Mouse (Mus musculus) hindbrain, postnatal 0 days (tissue): Measurements from ENCODE around the gene Cbln3. TPM values are rescaled to one million over a fixed set of nuclear protein-coding genes. Genes with fewer than 3 reads are reported as not detected.

ENCODE experiments used
- ATAC-seq: fragments of 200-750 bp; cut with Nextera tagmentation; 2 replicates; pipeline ENCODE4 v1.8.0; 2017; ENCODE audit warnings: mild to moderate bottlenecking, moderate TSS enrichment, moderate library complexity
- DNase-seq: peaks from one replicate; pipeline ENCODE4 v3.0.0-alpha.2; 2015; ENCODE audit warnings: low spot score
- H3K27ac ChIP-seq: fragments of 300-500 bp; sonication (generic); 2 replicates; pipeline ENCODE4 v1.5.1; 2014; ENCODE audit warnings: mild to moderate bottlenecking
- H3K27me3 ChIP-seq: fragments of 300-500 bp; sonication (generic); 2 replicates; pipeline ENCODE4 v1.6.1; 2014; ENCODE audit warnings: low read length, mixed read lengths; ENCODE audit not compliant: insufficient read depth
- H3K36me3 ChIP-seq: fragments of 300-500 bp; sonication (generic); 2 replicates; pipeline ENCODE4 v1.6.1; 2014; ENCODE audit warnings: low read length, mixed read lengths; ENCODE audit not compliant: insufficient read depth
- H3K4me1 ChIP-seq: fragments of 300-500 bp; sonication (generic); 2 replicates; pipeline ENCODE4 v1.6.1; 2014; ENCODE audit warnings: antibody characterized with exemption, low read length, mixed read lengths; ENCODE audit not compliant: insufficient read depth
- H3K4me2 ChIP-seq: fragments of 300-500 bp; sonication (generic); 2 replicates; pipeline ENCODE4 v1.6.1; 2014; ENCODE audit warnings: low read depth, mild to moderate bottlenecking, low read length, moderate library complexity, mixed read lengths
- H3K4me3 ChIP-seq: fragments of 300-500 bp; sonication (generic); 2 replicates; pipeline ENCODE4 v1.5.1; 2014; ENCODE audit warnings: low read length
- H3K9ac ChIP-seq: fragments of 300-500 bp; sonication (generic); replicated peaks from 2 replicates; pipeline ENCODE4 v1.6.1; 2014; ENCODE audit warnings: mild to moderate bottlenecking, low read length, moderate library complexity, mixed read lengths
- H3K9me3 ChIP-seq: fragments of 300-500 bp; sonication (generic); 2 replicates; pipeline ENCODE4 v1.6.1; 2016; ENCODE audit warnings: low read length, mixed read lengths
- CTCF ChIP-seq: IDR thresholded peaks from 2 replicates; pipeline ENCODE4 v1.5.1; 2016; ENCODE audit warnings: antibody characterized with exemption, control low read depth, low read depth
- WGBS: fragments of 180-500 bp; shearing (Covaris S2); extraction: QIAGEN DNeasy Blood & Tissue Kit; methylation state at CpG from one replicate; pipeline ENCODE4 v1.1.7; 2014; 5-methylcytosine and 5-hydroxymethylcytosine counted together
- polyA plus RNA-seq: library from polyadenylated mRNA; unstranded; fragments of >200 nt; fragmentation: Nextera tagmentation; extraction: Ambion mirVana; gene quantifications from 2 replicates; pipeline ENCODE4 v1.2.1, GENCODE M21; 2015
- total RNA-seq: library from RNA; depleted of rRNA; stranded (reverse); fragments of >200 nt; gene quantifications from 2 replicates; pipeline ENCODE4 v1.2.3, GENCODE M21; 2014; rRNA removed

Cbln3 gene
- total and polyA plus RNA-seq, 2 experiments from 2014 or later, result 0.68 to 2.1 TPM

DNA sequence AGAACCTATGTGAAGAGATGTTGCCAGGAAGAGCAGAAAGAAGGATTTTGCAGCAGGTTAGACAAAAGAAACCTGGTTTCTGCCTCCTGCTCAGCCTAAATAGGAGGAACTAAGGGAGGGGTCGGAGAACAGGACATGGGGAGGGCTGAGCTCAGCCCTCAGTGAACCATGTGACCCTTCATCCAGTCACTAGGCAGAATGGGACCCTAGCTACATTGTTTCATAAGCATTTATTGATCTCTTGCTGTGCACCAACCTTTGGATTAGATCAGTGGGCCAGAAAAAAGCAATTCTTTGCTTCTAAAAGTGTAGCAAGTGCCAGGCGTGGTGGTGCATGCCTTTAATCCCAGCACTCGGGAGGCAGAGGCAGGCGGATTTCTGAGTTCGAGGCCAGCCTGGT is 45.9 kb downstream of the Cbln3 start:
- Histone ChIP-seq H3K4me1 (no peaks in the 10 kb centered on the region), H3K27me3 (no peaks in the 10 kb centered on the region), H3K9me3 (no peaks in the 10 kb centered on the region), H3K36me3 (no peaks in the 10 kb centered on the region), H3K4me2 (no peak overlapping the region), H3K4me3 (no peak overlapping the region), H3K27ac (no peak overlapping the region), H3K9ac (no peak overlapping the region)
- WGBS, result 87% methylated on average over 4 of the region's 5 CpGs
- DNase-seq (no peak), ATAC-seq (no peak)
- TF ChIP-seq CTCF, result no peak

- TF ChIP-seq CTCF, result no peak
- no peak overlapping the region for H3K4me2 ChIP-seq
- no peaks in the 10 kb centered on the region for H3K4me1 ChIP-seq
- 70% methylated on average over 5 of the region's 5 CpGs for WGBS
- ATAC-seq (no peak), DNase-seq (no peak)
- H3K9me3 ChIP-seq, result no peaks in the 10 kb centered on the region
- no peaks in the 10 kb centered on the region for H3K27me3 ChIP-seq
- H3K4me3 ChIP-seq, result no peak overlapping the region
- H3K27ac ChIP-seq, result no peak overlapping the region
- H3K9ac ChIP-seq, result no peak overlapping the region
- no peaks in the 10 kb centered on the region for H3K36me3 ChIP-seq
These were observed 49.2 kb downstream of the Cbln3 start for GRCm38 (mm10) chr14:55834808-55835533.

DNA sequence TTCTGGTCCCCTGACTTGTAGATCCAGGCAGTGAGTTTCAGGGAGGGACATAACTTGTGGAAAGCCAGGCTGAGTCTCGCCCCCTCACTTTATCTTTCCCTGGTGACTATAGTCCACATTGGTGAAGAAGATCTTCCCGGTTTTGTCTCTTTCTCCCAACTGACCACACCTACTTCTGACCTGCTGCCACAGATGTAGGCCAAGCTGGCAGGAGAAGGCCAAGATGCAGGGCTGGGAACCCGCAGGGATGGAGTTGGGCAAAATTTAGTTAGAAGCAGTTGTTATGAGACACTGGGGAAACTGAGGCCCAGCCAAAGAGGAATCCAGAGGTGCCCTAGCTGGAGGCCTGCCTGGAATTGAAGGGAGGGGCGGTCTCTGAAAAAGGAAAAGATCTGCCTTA is 51.1 kb downstream of the Cbln3 start:
- no peak overlapping the region for H3K4me3 ChIP-seq
- H3K27ac ChIP-seq, result no peak overlapping the region
- H3K4me2 ChIP-seq, result no peak overlapping the region
- WGBS, result 86% methylated on average over 4 of the region's 4 CpGs
- no peak for ATAC-seq
- H3K27me3 ChIP-seq, result no peaks in the 10 kb centered on the region
- H3K9me3 ChIP-seq, result no peaks in the 10 kb centered on the region
- H3K4me1 ChIP-seq, result no peaks in the 10 kb centered on the region
- H3K9ac ChIP-seq, result no peak overlapping the region
- H3K36me3 ChIP-seq, result no peaks in the 10 kb centered on the region
- no peak for DNase-seq
- TF ChIP-seq CTCF, result no peak

DNA sequence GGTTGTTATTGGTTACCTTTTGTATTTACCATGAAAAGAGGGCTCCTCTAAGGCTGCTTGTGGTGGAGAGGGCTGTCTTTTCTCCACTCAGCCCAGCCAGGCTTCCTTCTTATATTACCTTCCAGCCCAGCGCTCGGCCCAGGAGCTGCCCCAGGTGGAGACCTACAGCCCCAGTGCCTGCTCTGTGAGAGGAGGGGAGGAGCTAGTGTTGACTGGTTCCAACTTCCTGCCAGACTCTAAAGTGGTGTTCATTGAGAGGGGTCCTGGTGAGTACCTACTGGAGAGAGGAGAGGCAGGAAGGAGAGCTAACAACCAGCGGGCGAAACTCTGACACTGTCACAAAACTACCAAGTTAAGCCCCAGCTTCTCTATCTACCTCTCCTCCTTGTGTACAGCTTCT is 53.9 kb downstream of the Cbln3 start:
- no peak overlapping the region for H3K4me2 ChIP-seq
- H3K4me3 ChIP-seq, result no peak overlapping the region
- H3K27me3 ChIP-seq, result no peaks in the 10 kb centered on the region
- no peak overlapping the region for H3K9ac ChIP-seq
- no peak overlapping the region for H3K27ac ChIP-seq
- ATAC-seq (no peak), DNase-seq (no peak)
- peaks cover 4% of the 10 kb centered on the region for H3K4me1 ChIP-seq
- TF ChIP-seq CTCF, result no peak
- 91% methylated on average over 4 of the region's 4 CpGs for WGBS
- H3K9me3 ChIP-seq, result no peaks in the 10 kb centered on the region
- no peaks in the 10 kb centered on the region for H3K36me3 ChIP-seq

DNA sequence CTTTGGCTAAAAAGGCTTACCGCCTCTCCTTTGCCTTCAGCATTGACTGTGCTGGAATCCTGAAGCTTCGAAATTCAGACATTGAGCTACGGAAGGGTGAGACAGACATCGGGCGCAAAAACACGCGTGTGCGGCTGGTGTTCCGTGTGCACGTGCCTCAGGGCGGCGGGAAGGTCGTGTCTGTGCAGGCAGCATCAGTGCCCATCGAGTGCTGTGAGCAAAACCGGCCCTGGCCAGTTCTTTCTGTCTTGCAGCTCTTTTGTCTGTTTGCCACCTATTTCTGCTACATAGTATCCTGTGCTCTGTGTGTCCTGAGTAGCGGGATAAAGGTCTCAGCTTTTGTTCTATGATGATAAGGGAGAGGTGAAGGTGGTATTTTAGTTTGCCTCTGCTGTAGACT is 54.3 kb downstream of the Cbln3 start:
- WGBS, result 95% methylated on average over 16 of the region's 16 CpGs
- H3K9ac ChIP-seq, result no peak overlapping the region
- no peak for TF ChIP-seq CTCF
- H3K4me2 ChIP-seq, result no peak overlapping the region
- no peak overlapping the region for H3K4me3 ChIP-seq
- peaks cover 9% of the 10 kb centered on the region for H3K4me1 ChIP-seq
- H3K27ac ChIP-seq, result no peak overlapping the region
- ATAC-seq (no peak), DNase-seq (no peak)
- no peaks in the 10 kb centered on the region for H3K36me3 ChIP-seq
- no peaks in the 10 kb centered on the region for H3K9me3 ChIP-seq
- no peaks in the 10 kb centered on the region for H3K27me3 ChIP-seq

Other genes starting within 250 kb of the Cbln3 start
Only the 30 nearest of the 31 such genes appear.
- gene Gm49378, start 246.5 kb downstream of the Cbln3 start, total RNA-seq, result 2.8 and 7.9 TPM in 2 replicates
- gene Gm49378, start 246.5 kb downstream of the Cbln3 start, polyA plus RNA-seq, result 1.0 and 1.4 TPM in 2 replicates
- gene Tm9sf1, start 240.6 kb downstream of the Cbln3 start, total RNA-seq, result 55.3 and 59.3 TPM in 2 replicates
- 59.7 and 62.8 TPM in 2 replicates for gene Tm9sf1, start 240.6 kb downstream of the Cbln3 start, polyA plus RNA-seq
- 0.32 and 1.3 TPM in 2 replicates for gene Tssk4, start 234.2 kb downstream of the Cbln3 start, total RNA-seq
- gene Tssk4, start 234.2 kb downstream of the Cbln3 start, polyA plus RNA-seq, result 0.24 and 0.28 TPM in 2 replicates
- gene Mdp1, start 223.9 kb downstream of the Cbln3 start, total RNA-seq, result 40.6 and 45.1 TPM in 2 replicates
- 70.6 and 70.8 TPM in 2 replicates for gene Mdp1, start 223.9 kb downstream of the Cbln3 start, polyA plus RNA-seq
- 17.5 and 24.3 TPM in 2 replicates for gene Gmpr2, start 212.5 kb downstream of the Cbln3 start, total RNA-seq
- 36.9 and 37.6 TPM in 2 replicates for gene Gmpr2, start 212.5 kb downstream of the Cbln3 start, polyA plus RNA-seq
- 128 and 143 TPM in 2 replicates for gene Nedd8, start 212.3 kb downstream of the Cbln3 start, total RNA-seq
- gene Nedd8, start 212.3 kb downstream of the Cbln3 start, polyA plus RNA-seq, result 629 TPM in 2 replicates
- gene Tinf2, start 202.6 kb downstream of the Cbln3 start, total RNA-seq, result 18.7 and 21.9 TPM in 2 replicates
- gene Tinf2, start 202.6 kb downstream of the Cbln3 start, polyA plus RNA-seq, result 23.8 and 27.3 TPM in 2 replicates
- gene Tgm1, start 170.5 kb downstream of the Cbln3 start, total RNA-seq, result 0.10 and 0.11 TPM in 2 replicates
- 0.06 and 0.16 TPM in 2 replicates for gene Tgm1, start 170.5 kb downstream of the Cbln3 start, polyA plus RNA-seq
- gene Rabggta, start 162.1 kb downstream of the Cbln3 start, total RNA-seq, result 78.7 and 83.8 TPM in 2 replicates
- gene Rabggta, start 162.1 kb downstream of the Cbln3 start, polyA plus RNA-seq, result 50.4 and 51.9 TPM in 2 replicates
- gene Dhrs1, start 138.7 kb downstream of the Cbln3 start, total RNA-seq, result 62.0 and 69.2 TPM in 2 replicates
- gene Dhrs1, start 138.7 kb downstream of the Cbln3 start, polyA plus RNA-seq, result 86.0 and 88.3 TPM in 2 replicates
- gene Nop9, start 138.7 kb downstream of the Cbln3 start, total RNA-seq, result 19.9 and 28.9 TPM in 2 replicates
- 23.0 and 23.5 TPM in 2 replicates for gene Nop9, start 138.7 kb downstream of the Cbln3 start, polyA plus RNA-seq
- gene Cideb, start 125.9 kb downstream of the Cbln3 start, total RNA-seq, result 1.9 TPM in 1 of 2 replicates, not detected in the other
- 0.75 and 0.81 TPM in 2 replicates for gene Cideb, start 125.9 kb downstream of the Cbln3 start, polyA plus RNA-seq
- 0.16 and 0.32 TPM in 2 replicates for gene Ltb4r2, start 123.0 kb downstream of the Cbln3 start, total RNA-seq
- 0.69 and 0.78 TPM in 2 replicates for gene Ltb4r2, start 123.0 kb downstream of the Cbln3 start, polyA plus RNA-seq
- gene Ltb4r1, start 118.4 kb downstream of the Cbln3 start, total RNA-seq, result 0.43 and 0.52 TPM in 2 replicates
- 0.64 and 0.71 TPM in 2 replicates for gene Ltb4r1, start 118.4 kb downstream of the Cbln3 start, polyA plus RNA-seq
- gene Adcy4, start 100.3 kb downstream of the Cbln3 start, total RNA-seq, result 5.6 and 5.8 TPM in 2 replicates
- gene Adcy4, start 100.3 kb downstream of the Cbln3 start, polyA plus RNA-seq, result 1.7 and 2.8 TPM in 2 replicates
- gene Ripk3, start 95.5 kb downstream of the Cbln3 start, total RNA-seq, result 0.42 and 1.7 TPM in 2 replicates
- 1.7 and 2.0 TPM in 2 replicates for gene Ripk3, start 95.5 kb downstream of the Cbln3 start, polyA plus RNA-seq
- 13.9 and 21.9 TPM in 2 replicates for gene Nfatc4, start 61.2 kb downstream of the Cbln3 start, total RNA-seq
- 5.9 and 6.8 TPM in 2 replicates for gene Nfatc4, start 61.2 kb downstream of the Cbln3 start, polyA plus RNA-seq
- 33.6 and 39.3 TPM in 2 replicates for gene Nynrin, start 30.4 kb downstream of the Cbln3 start, total RNA-seq
- gene Nynrin, start 30.4 kb downstream of the Cbln3 start, polyA plus RNA-seq, result 5.1 and 6.4 TPM in 2 replicates
- gene Khnyn, start 555 bp upstream of the Cbln3 start, total RNA-seq, result 15.1 and 17.9 TPM in 2 replicates
- gene Khnyn, start 555 bp upstream of the Cbln3 start, polyA plus RNA-seq, result 7.0 and 7.1 TPM in 2 replicates
- 120 and 138 TPM in 2 replicates for gene Sdr39u1, start 15.9 kb upstream of the Cbln3 start, total RNA-seq
- 134 and 136 TPM in 2 replicates for gene Sdr39u1, start 15.9 kb upstream of the Cbln3 start, polyA plus RNA-seq
- 0.21 and 1.6 TPM in 2 replicates for gene Cma1, start 60.3 kb upstream of the Cbln3 start, total RNA-seq
- gene Cma1, start 60.3 kb upstream of the Cbln3 start, polyA plus RNA-seq, result 0.88 and 1.3 TPM in 2 replicates
- not detected in 2 replicates for gene Cma2, start 66.6 kb upstream of the Cbln3 start, total RNA-seq
- gene Cma2, start 66.6 kb upstream of the Cbln3 start, polyA plus RNA-seq, result not detected in 2 replicates
- gene Mcpt1, start 133.6 kb upstream of the Cbln3 start, total RNA-seq, result not detected in 2 replicates
- not detected in 2 replicates for gene Mcpt1, start 133.6 kb upstream of the Cbln3 start, polyA plus RNA-seq
- not detected in 2 replicates for gene Mcpt9, start 146.1 kb upstream of the Cbln3 start, total RNA-seq
- not detected in 2 replicates for gene Mcpt9, start 146.1 kb upstream of the Cbln3 start, polyA plus RNA-seq
- not detected in 2 replicates for gene Mcpt2, start 157.6 kb upstream of the Cbln3 start, total RNA-seq
- not detected in 2 replicates for gene Mcpt2, start 157.6 kb upstream of the Cbln3 start, polyA plus RNA-seq
- not detected in 2 replicates for gene Mcpt4, start 177.9 kb upstream of the Cbln3 start, total RNA-seq
- 0.48 TPM in 1 of 2 replicates, not detected in the other for gene Mcpt4, start 177.9 kb upstream of the Cbln3 start, polyA plus RNA-seq
- gene Mcpt8, start 200.9 kb upstream of the Cbln3 start, total RNA-seq, result not detected in 2 replicates
- not detected in 2 replicates for gene Mcpt8, start 200.9 kb upstream of the Cbln3 start, polyA plus RNA-seq
- not detected in 2 replicates for gene Ctsg, start 218.2 kb upstream of the Cbln3 start, total RNA-seq
- not detected in 2 replicates for gene Ctsg, start 218.2 kb upstream of the Cbln3 start, polyA plus RNA-seq
- gene Gzme, start 236.2 kb upstream of the Cbln3 start, total RNA-seq, result not detected in 2 replicates
- gene Gzme, start 236.2 kb upstream of the Cbln3 start, polyA plus RNA-seq, result not detected in 2 replicates
- gene Gzmd, start 248.2 kb upstream of the Cbln3 start, total RNA-seq, result not detected in 2 replicates
- gene Gzmd, start 248.2 kb upstream of the Cbln3 start, polyA plus RNA-seq, result not detected in 2 replicates